Mouse (Mus musculus): ENCODE results near the gene Tmem87a.

Tmem87a gene

GRCm38 (mm10) chr2:120403986-120404822, at the start of gene Tmem87a:
Gene Tmem87a, minus strand, starts transcription at chr2:120404113.
- in situ Hi-C loops (cut with MboI, MseI), result no loop called here

- in situ Hi-C loops (cut with MboI, MseI), result no loop called here
Measured at GRCm38 (mm10) chr2:120452600-120452999, 48.7 kb upstream of the Tmem87a start.

- in situ Hi-C loops (cut with MboI, MseI), result no loop called here
Measured at GRCm38 (mm10) chr2:120450724-120451123, 46.8 kb upstream of the Tmem87a start.

GRCm38 (mm10) chr2:120447306-120447705, 43.4 kb upstream of the Tmem87a start:
- in situ Hi-C loops (cut with MboI, MseI), result loop anchor here in 1 of 2 experiments (10.0 kb wide), 1 partner anchor 1697 kb away; the partner anchor contains the start of gene B2m

GRCm38 (mm10) chr2:120446373-120446772, 42.5 kb upstream of the Tmem87a start:
- in situ Hi-C loops (cut with MboI, MseI), result loop anchor here in 1 of 2 experiments (10.0 kb wide), 1 partner anchor 1698 kb away; the partner anchor contains the start of gene B2m

- in situ Hi-C loops (cut with MboI, MseI), result loop anchor here in 1 of 2 experiments (10.0 kb wide), 1 partner anchor 1700 kb away; the partner anchor contains the start of gene B2m
Measured at GRCm38 (mm10) chr2:120444486-120444885, 40.6 kb upstream of the Tmem87a start.

- in situ Hi-C loops (cut with MboI, MseI), result no loop called here
Measured at GRCm38 (mm10) chr2:120424386-120424785, 20.5 kb upstream of the Tmem87a start.

- in situ Hi-C loops (cut with MboI, MseI), result no loop called here
Measured at GRCm38 (mm10) chr2:120414738-120415414, 11.0 kb upstream of the Tmem87a start.

GRCm38 (mm10) chr2:120414113-120414512, 10.2 kb upstream of the Tmem87a start:
- in situ Hi-C loops (cut with MboI, MseI), result no loop called here

- in situ Hi-C loops (cut with MboI, MseI), result no loop called here
Measured at GRCm38 (mm10) chr2:120411096-120411628, 7.2 kb upstream of the Tmem87a start.

GRCm38 (mm10) chr2:120404823-120405765, 1.2 kb upstream of the Tmem87a start:
- in situ Hi-C loops (cut with MboI, MseI), result no loop called here

- in situ Hi-C loops (cut with MboI, MseI), result no loop called here
Measured at GRCm38 (mm10) chr2:120403653-120403985, 294 bp downstream of the Tmem87a start, which contains the start of gene Ganc. Gene Ganc, plus strand, starts transcription at chr2:120403896.

GRCm38 (mm10) chr2:120402813-120403212, 1.1 kb downstream of the Tmem87a start:
- in situ Hi-C loops (cut with MboI, MseI), result no loop called here

- in situ Hi-C loops (cut with MboI, MseI), result no loop called here
Measured at GRCm38 (mm10) chr2:120397951-120398350, 6.0 kb downstream of the Tmem87a start.

GRCm38 (mm10) chr2:120392406-120392805, 11.5 kb downstream of the Tmem87a start:
- in situ Hi-C loops (cut with MboI, MseI), result no loop called here

- in situ Hi-C loops (cut with MboI, MseI), result no loop called here
Measured at GRCm38 (mm10) chr2:120390934-120391333, 13.0 kb downstream of the Tmem87a start.

GRCm38 (mm10) chr2:120389376-120389775, 14.5 kb downstream of the Tmem87a start:
- in situ Hi-C loops (cut with MboI, MseI), result no loop called here

GRCm38 (mm10) chr2:120387291-120387690, 16.6 kb downstream of the Tmem87a start:
- in situ Hi-C loops (cut with MboI, MseI), result no loop called here

GRCm38 (mm10) chr2:120386264-120386663, 17.6 kb downstream of the Tmem87a start:
- in situ Hi-C loops (cut with MboI, MseI), result no loop called here

GRCm38 (mm10) chr2:120373858-120374257, 30.1 kb downstream of the Tmem87a start:
- in situ Hi-C loops (cut with MboI, MseI), result no loop called here
